Mouse (Mus musculus) urinary bladder, postnatal 25 days (tissue): ENCODE data around the gene Pparg.

ENCODE experiments used
- DNase-seq: peaks from one replicate; pipeline ENCODE4 v3.0.0; 2022; ENCODE audit warnings: low spot score

Gene Pparg

DNA sequence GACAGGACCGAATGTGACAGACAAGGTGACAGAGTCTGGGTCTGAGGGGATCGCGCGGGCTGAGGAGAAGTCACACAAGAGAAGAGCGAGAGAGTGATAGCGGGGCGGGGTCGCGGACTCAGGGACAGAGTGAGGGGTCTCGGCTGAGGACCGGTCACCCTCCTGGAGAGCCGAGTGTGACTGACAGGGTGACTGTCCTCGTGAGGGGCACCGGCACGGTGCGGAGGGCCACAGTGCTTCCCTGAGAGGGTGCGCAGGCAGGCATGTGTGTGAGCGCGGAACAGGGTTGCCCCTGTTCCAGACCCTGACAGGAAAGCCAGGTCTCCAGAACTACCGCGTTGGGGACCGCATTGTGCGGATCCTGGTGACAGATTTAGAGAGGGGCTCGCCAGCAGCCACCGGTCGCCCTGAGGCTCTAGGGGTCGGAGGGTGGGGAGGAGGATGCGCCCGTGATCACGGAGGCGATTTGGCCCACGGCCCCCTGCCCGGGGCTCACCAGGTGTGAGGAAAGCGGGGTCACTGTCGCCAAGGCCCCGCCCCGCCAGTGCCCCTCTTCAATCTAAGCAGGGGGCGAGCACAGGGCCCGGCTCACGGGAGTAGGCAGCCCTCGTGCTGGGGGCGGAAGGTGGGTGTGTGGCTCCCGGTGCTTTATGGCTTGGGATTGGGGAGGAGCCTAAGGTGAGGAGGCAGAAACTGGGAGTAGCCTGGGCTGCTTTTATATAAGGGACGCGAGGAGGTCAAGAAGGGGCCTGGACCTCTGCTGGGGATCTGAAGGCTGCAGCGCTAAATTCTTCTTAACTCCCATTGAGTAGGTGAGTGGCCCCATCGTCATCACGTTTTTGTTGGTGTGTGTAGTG, 1.1 kb downstream of the Pparg start:
- peak; percentile 51 for DNase-seq

DNA sequence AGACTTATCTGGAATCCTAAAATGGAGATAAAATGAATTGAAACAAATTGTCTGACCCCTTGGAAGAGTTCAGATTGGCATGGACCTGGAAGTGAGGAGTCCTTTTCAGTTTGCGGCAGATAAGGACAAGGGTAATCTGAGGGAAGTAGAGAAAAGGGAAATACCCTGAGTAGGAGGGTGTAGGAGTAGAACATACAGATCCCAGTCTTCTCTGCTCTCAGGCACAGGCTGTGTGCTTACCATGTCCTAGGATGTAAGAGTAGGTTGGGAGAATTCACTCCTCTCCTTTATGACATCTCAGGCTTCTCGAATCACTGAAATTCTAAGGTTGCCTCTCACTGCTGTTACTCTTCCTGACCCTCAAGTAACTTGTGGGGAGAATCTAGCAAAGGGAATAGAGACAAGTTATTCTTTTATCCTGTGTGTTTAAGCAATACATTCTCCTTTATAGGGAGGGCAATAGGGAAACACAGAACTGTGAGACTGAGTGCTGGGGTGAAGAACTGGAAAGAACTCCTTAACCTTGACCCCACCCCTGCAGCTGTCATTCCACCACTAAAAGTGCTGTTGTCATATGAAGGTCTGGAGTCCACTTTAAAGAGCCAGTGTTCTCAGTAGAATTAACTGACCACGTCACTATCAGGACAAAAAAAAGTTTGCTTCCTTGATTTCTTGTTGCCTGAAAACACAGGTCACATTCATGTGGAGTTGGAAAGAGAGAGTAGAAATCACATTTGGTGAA, 6.3 kb downstream of the Pparg start:
- no peak for DNase-seq

DNA sequence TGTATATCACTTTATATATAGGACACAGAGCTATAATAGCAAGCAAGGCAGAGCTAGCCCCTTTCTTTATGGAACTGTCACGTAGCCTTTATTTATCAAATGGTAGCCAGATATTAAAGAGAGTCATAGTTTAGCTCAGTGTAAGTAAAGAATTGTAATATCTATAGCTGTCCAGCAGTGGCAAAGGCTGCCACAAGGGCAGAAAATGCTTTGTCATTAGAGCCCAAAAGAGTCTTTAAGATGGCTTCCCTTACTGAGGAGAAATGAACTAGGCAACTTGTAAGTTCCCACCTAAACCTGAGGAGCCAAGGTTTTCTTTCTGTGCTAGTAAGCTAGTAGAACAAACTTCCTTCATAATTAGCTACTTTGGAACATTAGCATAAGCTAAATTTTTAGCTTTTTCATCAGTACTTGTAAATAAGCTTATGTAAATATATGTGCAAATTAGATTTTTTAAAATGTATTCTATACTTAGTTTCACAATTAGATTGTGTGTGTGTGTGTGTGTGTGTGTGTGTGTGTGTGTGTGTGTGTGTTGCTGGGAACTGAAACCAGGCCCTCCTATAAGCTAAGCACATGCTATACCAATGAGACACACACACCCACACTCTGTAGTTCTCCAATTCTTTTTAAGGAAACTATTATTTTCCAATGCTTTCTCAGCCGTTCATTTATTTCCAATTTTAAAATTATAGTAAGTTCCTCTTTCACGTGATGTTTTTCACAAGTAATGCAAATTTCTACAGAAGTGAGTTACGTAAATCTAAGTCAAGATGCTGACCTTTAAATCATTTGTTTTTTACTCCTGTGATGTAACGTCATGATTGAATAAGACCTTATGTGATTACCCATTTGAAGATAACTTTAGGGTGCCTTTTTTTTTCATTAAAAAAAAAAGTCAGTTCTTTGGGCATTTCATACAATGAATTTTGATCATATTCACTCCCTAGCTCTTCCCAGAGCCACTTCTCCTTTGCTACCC, 14.4 kb downstream of the Pparg start:
- DNase-seq: no peak

DNA sequence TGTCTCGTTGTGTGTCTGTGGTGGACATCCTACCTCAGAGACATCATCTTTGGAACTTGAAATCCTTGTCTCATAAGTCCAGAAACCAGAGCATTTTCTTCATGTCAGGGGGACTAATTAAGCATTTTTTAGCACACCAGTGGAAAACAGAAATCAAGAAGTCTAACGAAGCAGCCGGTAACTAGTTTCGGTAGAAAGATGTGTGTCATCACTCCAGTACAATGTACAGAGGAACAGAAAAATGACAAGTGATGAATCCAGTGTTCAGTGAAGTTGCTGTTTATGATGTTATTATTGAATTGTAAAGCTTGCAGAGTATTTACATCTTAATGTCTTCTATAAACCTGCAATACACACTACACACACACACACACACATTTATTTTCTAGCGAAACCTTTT, 19.8 kb downstream of the Pparg start:
- no peak for DNase-seq

DNA sequence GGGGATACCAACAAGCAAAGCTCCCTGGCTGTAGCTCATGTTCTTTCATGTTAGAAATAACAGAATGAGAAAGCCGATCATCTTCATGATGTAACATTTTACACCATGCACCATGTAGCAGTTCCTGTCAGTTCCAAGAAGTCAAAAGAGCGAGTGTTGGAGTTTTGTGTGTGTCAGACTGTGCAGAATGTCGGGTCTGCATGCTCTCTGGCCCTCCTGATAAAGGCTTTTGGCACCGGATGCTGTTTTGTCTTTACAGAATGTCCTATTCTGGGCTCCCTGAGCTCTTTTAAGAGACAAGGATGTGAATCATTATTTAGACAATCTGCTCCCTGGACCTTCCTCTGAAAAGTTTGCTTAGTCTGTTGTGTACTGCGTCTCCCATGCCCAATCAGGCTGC, 22.0 kb downstream of the Pparg start:
- no peak for DNase-seq

DNA sequence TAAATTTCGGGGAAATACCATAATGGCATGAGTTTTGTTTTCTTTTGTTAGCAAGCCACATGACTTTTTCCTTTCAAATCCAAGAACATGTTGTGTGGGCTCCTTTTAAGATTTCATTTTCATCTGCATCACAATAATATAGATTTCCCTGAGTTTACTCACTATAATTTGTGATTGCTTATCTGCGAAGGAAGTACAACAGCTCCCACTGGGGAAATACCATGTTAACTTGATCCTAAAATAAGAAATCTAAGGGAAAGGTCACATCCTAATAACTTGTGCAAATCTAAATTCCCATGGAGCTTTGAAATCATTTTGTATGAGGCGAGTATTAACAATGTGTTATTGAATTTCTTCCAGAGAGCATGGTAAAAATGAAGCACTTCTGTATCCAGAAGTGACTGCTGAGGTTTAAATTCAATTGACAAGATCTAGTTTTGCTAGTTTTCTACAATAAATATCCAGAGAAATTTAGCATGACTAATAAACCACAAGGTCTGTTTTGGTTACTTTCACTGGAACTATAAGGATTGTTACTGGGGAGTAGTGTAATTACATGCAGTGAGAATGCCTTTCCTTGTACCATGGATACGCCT, 29.3 kb downstream of the Pparg start:
- no peak for DNase-seq

DNA sequence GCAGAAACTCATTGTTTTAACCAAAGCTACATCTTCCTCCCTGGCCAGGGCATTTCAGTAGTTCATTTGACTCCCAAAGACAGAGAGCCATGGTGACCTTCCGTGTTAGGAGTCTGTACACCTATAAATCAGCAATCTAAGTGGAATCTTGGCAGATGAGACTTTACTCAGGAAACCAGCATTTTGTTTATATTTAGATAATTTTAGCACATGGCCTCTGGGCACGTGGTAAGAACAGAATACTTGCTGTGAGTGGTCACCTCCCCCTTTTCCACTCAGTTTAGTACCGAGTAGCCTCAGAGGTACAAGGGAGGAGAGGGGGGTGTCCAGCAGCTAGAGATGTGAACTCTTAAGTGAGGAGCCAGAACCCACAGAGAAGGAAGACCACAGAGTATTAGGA, 36.2 kb downstream of the Pparg start:
- DNase-seq: no peak

DNA sequence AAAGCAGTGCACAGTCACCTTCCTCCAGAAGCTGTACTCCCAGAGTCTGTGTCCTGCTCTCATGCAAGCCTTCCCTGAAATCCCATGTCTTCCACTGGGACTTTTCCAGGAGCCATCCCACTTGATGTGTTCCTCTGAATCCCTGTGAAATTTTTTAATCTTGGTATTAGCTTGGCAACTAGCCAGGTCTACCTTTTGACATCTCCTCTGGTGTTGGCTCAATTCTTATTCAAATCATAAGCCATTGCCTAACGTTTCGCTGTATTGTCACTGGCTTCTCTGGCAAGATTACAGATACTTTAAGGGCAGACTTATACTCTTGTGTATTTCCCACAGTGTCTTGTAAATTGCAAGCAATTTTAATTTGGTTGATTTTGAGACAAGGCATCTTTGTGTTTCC, 43.6 kb downstream of the Pparg start:
- no peak for DNase-seq

DNA sequence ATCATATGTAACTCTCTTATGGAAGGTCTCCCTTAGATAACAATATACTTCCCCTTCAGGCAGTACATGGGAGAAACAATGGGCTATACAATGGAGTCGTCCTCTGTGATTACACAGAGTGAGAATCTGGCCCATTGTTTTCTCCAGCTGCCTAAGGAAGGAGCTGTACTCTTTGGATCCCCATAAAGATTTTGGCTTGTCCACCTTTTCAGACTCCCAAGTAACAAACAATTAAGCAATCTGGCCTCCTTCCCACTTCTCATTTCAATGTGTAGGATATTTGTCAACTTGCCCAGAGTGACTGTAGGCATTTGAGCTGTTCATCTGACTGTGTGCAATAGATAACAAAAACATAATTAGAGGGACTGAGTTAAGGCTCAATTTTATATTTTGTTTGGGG, 50.7 kb downstream of the Pparg start:
- no peak for DNase-seq

DNA sequence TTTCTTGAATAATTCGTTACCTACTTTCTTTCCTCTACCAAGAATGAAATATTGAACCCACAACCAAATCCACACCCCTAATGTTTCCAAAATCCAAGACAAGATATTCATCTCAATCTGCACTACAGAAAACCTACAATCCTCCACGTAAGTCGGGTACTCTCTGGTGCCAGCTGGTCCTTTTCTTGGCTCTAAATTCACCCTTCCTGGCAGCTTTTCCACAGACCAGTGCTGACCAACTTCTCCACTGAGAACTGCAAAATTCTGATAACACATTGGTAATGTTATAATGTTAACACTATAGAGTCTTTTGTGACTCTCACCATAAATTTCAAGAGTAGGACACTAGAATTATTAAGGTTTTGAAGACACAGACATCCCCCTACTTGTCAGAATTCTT, 57.4 kb downstream of the Pparg start:
- no peak for DNase-seq

DNA sequence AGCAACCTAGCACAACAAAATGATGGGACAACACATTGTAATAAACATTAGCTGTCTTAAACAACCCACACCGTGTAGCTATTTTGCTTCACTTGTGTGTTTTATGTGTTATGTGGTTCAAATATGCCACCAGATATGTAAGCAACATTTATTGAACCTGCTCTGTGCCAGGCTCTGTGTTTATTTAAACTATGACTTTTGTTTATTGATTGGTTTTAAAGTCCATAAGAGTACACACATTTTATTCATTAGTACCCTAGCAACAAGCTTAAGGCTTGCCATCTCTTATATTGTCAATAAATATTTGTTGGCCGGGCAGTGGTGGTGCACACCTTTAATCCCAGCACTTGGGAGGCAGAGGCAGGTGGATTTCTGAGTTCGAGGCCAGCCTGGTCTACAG, 58.2 kb downstream of the Pparg start:
- no peak for DNase-seq

DNA sequence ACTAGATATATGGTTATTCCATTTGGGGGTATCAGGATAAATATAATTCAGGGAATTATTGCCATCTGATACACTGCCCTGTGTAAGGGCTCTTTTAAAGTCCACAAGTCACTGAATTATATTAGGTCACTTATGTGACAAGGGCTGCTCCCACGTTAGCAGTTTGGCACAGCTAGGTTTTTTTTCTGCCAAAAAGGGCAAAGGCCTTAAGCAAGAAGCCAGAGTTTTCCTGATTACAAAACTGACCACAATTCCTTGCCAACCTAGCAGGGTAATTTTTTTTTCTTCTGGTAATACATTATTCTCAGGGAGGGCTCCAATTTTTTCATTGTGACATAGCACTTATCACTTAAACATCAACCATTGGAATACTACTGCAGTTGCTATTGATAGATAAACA, 60.2 kb downstream of the Pparg start:
- no peak for DNase-seq

DNA sequence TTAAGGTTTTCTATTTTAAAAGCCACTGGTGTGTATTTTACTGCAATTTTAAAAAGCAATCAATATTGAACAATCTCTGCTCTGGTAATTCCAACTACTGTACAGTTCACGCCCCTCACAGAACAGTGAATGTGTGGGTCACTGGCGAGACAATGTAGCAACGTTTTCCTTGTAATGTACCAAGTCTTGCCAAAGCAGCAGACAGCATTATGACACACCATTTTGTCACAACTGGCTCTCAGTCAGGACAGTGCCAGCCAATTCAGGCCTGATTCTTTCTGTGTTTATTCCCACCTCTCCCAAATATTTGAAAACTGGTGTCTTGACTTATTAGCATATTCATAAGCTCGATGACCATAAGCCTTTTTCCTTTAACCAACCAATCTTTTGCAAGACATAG, 60.9 kb downstream of the Pparg start:
- no peak for DNase-seq

DNA sequence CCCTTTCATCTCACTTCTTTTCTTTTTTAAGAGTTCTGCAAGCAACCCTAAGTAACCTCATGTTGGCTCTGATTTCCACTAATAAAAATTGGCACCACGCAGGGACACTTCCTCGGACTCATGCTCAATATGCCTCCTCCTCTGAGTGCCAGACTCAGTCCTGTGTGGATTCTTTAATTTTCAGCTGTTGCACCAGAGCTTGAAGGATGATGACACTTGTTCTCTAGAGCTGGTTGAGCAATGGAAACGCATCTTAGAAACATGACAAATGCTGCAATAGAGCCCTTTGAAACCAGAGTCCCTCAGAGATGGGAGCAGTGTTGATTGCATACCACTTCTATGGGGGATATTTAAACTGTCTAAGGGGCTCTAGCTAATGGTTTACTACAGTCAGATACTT, 63.7 kb downstream of the Pparg start:
- DNase-seq: no peak

DNA sequence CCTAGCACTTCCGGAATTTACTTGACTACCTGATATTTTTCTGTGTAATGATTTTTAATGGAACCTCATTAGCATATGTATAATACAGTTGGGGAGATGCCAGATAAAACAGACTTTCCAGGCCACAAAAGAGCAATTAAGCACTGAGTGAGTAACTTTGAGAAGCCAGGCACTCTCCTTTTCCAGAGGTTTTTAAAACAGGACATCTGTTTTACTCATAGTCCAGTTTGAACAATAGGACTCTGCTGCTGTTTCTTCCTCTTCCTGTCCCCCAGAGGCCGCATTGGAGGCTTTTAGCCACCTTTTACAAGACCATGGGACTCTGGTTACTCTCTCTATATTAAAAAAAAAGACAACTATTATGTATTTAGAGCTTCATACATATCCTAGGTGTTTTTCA, 72.0 kb downstream of the Pparg start:
- no peak for DNase-seq

DNA sequence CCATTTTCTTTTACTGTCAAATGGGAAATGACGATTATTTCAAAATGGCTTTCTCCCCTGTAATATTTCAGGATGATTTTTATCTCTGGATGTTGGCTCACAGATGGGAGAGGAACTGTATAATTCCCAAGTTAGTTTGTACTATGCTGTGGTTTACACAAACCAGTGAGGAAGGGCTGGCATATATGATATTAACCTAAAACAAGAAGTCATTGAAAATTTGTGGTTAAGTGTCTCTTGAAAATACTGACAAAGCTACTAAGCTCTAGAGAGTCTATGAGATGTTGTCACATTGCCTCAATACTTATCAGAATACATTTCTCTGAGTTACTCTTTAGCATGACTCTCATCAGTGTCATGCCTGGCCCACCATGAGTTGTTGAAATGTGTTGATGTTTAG, 73.3 kb downstream of the Pparg start:
- DNase-seq: no peak

DNA sequence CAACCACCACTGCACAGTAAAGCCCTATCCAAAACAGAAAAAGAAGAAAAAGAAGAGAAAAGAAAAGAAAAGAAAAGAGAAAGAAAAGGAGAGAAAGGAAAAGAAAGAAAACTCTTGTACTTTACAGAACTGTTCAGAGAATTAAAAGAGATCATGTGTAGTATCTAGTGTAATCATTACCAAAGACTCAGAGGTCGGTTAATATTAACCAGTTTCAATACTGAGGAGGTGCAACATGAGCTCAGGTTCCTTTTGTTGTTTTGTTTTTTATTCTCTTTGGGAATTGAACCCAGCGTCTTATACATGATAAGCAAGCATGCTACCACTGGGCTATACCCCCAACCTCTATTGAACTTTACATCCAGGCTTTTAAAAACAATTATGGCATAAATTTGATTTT, 74.1 kb downstream of the Pparg start:
- no peak for DNase-seq

DNA sequence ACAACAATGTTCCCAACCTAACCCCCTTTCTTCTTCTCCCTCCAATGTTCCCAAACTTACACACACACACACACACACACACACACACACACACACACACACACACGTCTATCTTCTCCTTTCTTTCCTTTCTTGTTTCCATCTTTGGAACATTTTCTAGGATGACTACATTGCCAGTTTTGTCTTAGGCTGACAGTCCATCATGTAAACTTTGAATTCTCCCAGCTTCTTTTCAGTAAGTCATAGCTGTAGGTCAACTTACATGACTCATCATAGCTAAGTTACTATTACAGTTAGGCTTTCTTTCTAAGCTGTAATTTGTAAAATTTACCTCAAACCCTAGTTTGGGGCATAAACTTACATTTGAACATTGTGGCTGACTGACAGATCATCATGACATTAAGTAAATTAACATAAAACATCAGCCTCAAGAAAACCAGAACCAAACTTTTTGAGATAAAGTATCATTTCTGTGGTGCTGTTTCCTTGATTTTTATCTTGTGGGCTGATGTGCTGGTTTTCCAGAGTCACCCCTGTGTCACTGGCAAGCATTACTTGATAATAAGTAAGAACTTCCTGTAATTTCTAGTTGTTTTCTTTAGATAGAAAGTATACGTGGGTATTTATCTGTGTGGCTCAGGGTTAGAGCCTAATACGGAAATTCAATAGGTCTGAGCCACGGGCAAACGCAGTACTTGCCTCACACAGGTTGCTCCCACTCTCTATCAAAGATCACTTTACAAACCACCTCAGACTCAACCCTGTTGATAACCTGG, 79.7 kb downstream of the Pparg start:
- no peak for DNase-seq

DNA sequence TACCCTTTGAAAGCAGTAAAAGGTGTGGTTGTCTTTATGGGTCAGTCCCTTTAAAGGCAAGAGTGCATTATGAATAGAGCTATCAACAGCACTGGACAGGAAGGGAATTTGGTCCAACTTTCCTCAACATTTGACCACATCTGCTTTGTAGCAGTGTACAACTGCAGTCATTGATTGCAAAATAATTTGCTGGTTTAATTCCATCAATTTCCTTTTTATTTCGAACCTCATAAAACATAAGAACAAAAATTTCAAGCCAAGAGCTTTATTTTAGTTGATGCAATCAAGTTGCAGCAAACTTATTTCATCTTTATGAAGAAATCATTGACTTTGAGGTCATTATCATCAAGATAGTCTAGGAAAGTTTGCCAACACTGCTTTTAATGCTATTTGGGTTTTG, 91.8 kb downstream of the Pparg start:
- no peak for DNase-seq

DNA sequence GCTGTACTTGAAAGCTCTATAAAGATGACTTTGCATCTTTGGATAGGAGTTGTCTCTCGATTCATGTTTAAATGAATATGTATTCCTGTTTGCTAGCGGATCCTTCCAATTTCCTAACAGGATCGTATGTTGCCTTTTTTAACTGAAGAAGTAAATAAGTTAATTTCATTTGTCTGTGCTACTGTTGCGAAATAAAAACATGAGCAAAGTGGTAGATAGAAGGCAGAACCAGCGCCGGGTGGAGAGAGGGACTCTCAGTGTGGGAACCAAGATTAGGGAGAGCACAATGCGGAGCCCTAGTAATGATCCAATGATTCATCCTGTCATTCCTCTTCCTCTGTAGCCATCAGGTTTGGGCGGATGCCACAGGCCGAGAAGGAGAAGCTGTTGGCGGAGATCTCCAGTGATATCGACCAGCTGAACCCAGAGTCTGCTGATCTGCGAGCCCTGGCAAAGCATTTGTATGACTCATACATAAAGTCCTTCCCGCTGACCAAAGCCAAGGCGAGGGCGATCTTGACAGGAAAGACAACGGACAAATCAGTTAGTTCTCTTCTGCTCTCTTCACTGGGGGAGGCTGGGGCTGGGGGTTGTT, 102.1 kb downstream of the Pparg start:
- DNase-seq: peak; percentile 75

DNA sequence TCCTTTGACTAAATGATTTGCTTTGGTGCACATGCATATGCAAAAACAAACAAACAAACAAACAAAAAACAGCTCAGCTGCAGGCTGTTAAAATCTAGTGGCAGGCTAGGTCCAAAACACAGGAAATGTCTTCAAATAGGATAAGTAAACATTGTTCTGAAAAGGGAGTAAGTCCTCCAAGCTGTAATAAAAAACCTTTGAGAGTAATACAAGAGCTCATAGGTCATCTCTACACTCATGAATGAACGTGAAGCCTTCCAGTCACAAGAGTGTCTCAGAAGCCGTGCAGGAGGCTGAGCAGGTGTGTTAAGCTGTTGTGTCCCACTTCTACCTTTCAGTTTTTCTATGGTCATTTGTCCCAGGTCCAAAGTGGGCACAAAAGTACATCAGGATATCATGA, 102.6 kb downstream of the Pparg start:
- DNase-seq: no peak
